Comparison of ENCODE assay signal across 9 mouse cellular contexts in the genomic region with DNA sequence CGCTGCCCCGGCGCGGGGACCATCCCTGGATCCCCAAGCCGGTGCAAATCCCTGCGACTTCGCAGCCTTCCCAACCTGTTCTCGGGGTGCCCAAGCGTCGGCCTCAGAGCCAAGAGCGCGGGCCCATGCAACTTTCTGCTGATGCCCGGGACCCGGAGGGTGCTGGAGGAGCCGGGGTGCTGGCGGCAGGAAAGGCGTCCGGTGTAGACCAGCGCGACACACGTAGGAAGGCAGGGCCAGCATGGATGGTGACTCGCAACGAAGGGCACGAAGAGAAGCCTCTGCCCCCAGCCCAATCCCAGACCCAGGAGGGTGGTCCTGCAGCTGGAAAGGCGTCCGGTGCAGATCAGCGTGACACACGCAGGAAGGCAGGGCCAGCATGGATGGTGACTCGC. TPM values are rescaled to one million over a fixed set of nuclear protein-coding genes. Genes with fewer than 3 reads are reported as not detected.
DNase-seq lines count a peak whose midpoint lies in the region; ATAC-seq and TF ChIP-seq lines count a peak whose summit lies in the region.
"Had no signal": no experiment of that assay in that cellular context is flagged by ENCODE, and none has a peak within 500 bp of the region (broad histone marks: within the 10 kb centered on the region; RNA-seq: fewer than 3 reads in every experiment).

No protein-coding gene starts in this region.

- TF ChIP-seq EP300 in CH12.LX (IDR thresholded peaks at IDR 0.05; ENCODE audit: low read length): no peak

- no peaks in the 10 kb centered on the region for H3K9me3 ChIP-seq in heart, embryonic 14.5 days (ENCODE audit: control insufficient read depth, low read length)
- H3K9me3 ChIP-seq in CH12.LX (replicated peaks; ENCODE audit: low read length): no peaks in the 10 kb centered on the region
- H3K9me3 ChIP-seq in forebrain, embryonic 16.5 days (ENCODE audit: control insufficient read depth, low read length): no peaks in the 10 kb centered on the region

- H3K4me2 ChIP-seq in heart, embryonic 14.5 days (ENCODE audit: low read length): peak overlapping the region; percentile 92
- peak overlapping the region; percentile 60 for H3K4me2 ChIP-seq in CH12.LX (ENCODE audit: insufficient read depth, low read depth, poor library complexity, severe bottlenecking)
- peak overlapping the region; percentile 90 for H3K4me2 ChIP-seq in forebrain, embryonic 16.5 days (ENCODE audit: low read length)

- no peak for TF ChIP-seq POLR2A in CH12.LX (IDR thresholded peaks at IDR 0.05; ENCODE audit: low read depth, low read length)

- no peak overlapping the region for H3K27ac ChIP-seq in heart, embryonic 14.5 days (replicated peaks in 1 of 2; ENCODE audit: control insufficient read depth in 1 of 2, insufficient read depth in 1 of 2, low read depth in 2 of 2, low read length in 2 of 2)
- no peak overlapping the region for H3K27ac ChIP-seq in CH12.LX (ENCODE audit: insufficient read depth, low read depth)
- H3K27ac ChIP-seq in forebrain, embryonic 16.5 days (ENCODE audit: low read length): peak overlapping the region; percentile 86

- dilution Hi-C loops in CH12.LX (cut with MboI; ENCODE audit: extremely low pct_ligation_motif_present, extremely low pct_unique_long_range_greater_than_20kb, low sequenced_read_pairs): no loop called here

- H3K4me3 ChIP-seq in heart, embryonic 14.5 days (ENCODE audit: control insufficient read depth in 1 of 2, insufficient read depth in 1 of 2, low read depth in 1 of 2, low read length in 2 of 2): peak overlapping the region; percentile 52
- H3K4me3 ChIP-seq in CH12.LX (replicated peaks in 1 of 3; ENCODE audit: low read depth in 2 of 3, low read length in 2 of 3, poor library complexity in 1 of 3): peak overlapping the region; percentile 13 to 36 (median 30)
- H3K4me3 ChIP-seq in forebrain, embryonic 16.5 days (replicated peaks; ENCODE audit: low read length): peak overlapping the region; percentile 80

- in situ Hi-C loops in CH12.LX (cut with MboI; ENCODE audit: low pct_ligation_motif_present, low pct_unique_long_range_greater_than_20kb, low sequenced_read_pairs): loop anchor here (5.0 kb wide), 1 partner anchor 94 kb away; no protein-coding TSS in a partner anchor

- no peak for TF ChIP-seq CTCF in CH12.LX (conservative IDR thresholded peaks at IDR 0.05 in 1 of 2, IDR thresholded peaks at IDR 0.05 in 1 of 2; ENCODE audit: low read depth in 2 of 2, low read length in 2 of 2)

- H3K27me3 ChIP-seq in heart, embryonic 14.5 days (ENCODE audit: control insufficient read depth, insufficient read depth, low read length): peaks cover 49% of the 10 kb centered on the region
- peaks cover 18% of the 10 kb centered on the region for H3K27me3 ChIP-seq in CH12.LX (replicated peaks)
- H3K27me3 ChIP-seq in forebrain, embryonic 16.5 days (replicated peaks; ENCODE audit: control insufficient read depth, insufficient read depth, low read length): no peaks in the 10 kb centered on the region

- intact Hi-C loops in heart, postnatal 25 days (cut with DNase I): no loop called here

- H3K9ac ChIP-seq in heart, embryonic 14.5 days (ENCODE audit: low read length): peak overlapping the region; percentile 42
- no peak overlapping the region for H3K9ac ChIP-seq in CH12.LX (ENCODE audit: insufficient read depth, low read depth)
- peak overlapping the region; percentile 58 for H3K9ac ChIP-seq in forebrain, embryonic 16.5 days (replicated peaks; ENCODE audit: low read depth, low read length)

- no peak for ATAC-seq in heart, embryonic 14.5 days (ENCODE audit: insufficient number of reproducible peaks, insufficient read depth, low FRiP score, low read depth)
- ATAC-seq in forebrain, embryonic 16.5 days: peak; percentile 28

- DNase-seq in heart, postnatal 25 days (ENCODE audit: low spot score): no peak
- no peak for DNase-seq in CH12.LX (ENCODE audit: extremely low read depth)
- peak; percentile 22 for DNase-seq in lung, postnatal 14 days
- no peak for DNase-seq in frontal cortex, postnatal 36 days (ENCODE audit: low spot score in 2 of 2)
- no peak for DNase-seq in left cerebral cortex, adult 11 months (ENCODE audit: low spot score)
- no peak for DNase-seq in kidney, postnatal 25 days

- peaks cover 18 to 29% of the 10 kb centered on the region in 2 experiments for H3K4me1 ChIP-seq in heart, embryonic 14.5 days (ENCODE audit: control insufficient read depth in 2 of 2, insufficient read depth in 2 of 2, low read length in 2 of 2)
- peaks cover 4 to 8% of the 10 kb centered on the region in 2 experiments; a peak in 2 of 4 replicates for H3K4me1 ChIP-seq in CH12.LX (ENCODE audit: control insufficient read depth in 1 of 2, insufficient read depth in 2 of 2)
- peaks cover 35% of the 10 kb centered on the region for H3K4me1 ChIP-seq in forebrain, embryonic 16.5 days (replicated peaks; ENCODE audit: control insufficient read depth, insufficient read depth, low read length)

- under 1% methylated on average over 29 of the region's 29 CpGs for WGBS in heart, embryonic 14.5 days
- WGBS in forebrain, embryonic 16.5 days: 0% methylated on average over 29 of the region's 29 CpGs

- TF ChIP-seq RAD21 in CH12.LX (IDR thresholded peaks at IDR 0.05; ENCODE audit: low read depth, low read length): no peak

- no peaks in the 10 kb centered on the region for H3K79me2 ChIP-seq in CH12.LX (replicated peaks; ENCODE audit: control insufficient read depth, extremely low read depth, insufficient read depth, poor library complexity, severe bottlenecking)

- H3K36me3 ChIP-seq in heart, embryonic 14.5 days (ENCODE audit: control insufficient read depth, insufficient read depth, low read length): no peaks in the 10 kb centered on the region
- no peaks in the 10 kb centered on the region for H3K36me3 ChIP-seq in CH12.LX (replicated peaks in 1 of 2; ENCODE audit: control insufficient read depth in 1 of 2, insufficient read depth in 1 of 2, low read length in 1 of 2)
- no peaks in the 10 kb centered on the region for H3K36me3 ChIP-seq in forebrain, embryonic 16.5 days (ENCODE audit: control insufficient read depth, insufficient read depth)

TF ChIP-seq in CH12.LX, 34 proteins besides CTCF, POLR2A, EP300 and RAD21:
- no peak for TF ChIP-seq MAZ (IDR thresholded peaks at IDR 0.05; ENCODE audit: low read depth, low read length)
- no peak for TF ChIP-seq MAX (IDR thresholded peaks at IDR 0.05; ENCODE audit: low read length)
- TF ChIP-seq MYC (IDR thresholded peaks at IDR 0.05; ENCODE audit: low read depth, low read length): no peak
- no peak for TF ChIP-seq MXI1 (IDR thresholded peaks at IDR 0.05; ENCODE audit: low read depth, low read length)
- TF ChIP-seq BHLHE40 (IDR thresholded peaks at IDR 0.05; ENCODE audit: low read depth, low read length): no peak
- TF ChIP-seq GABPA (IDR thresholded peaks at IDR 0.05; ENCODE audit: insufficient replicate concordance, low read depth, low read length): no peak
- TF ChIP-seq ZKSCAN1 (IDR thresholded peaks at IDR 0.05; ENCODE audit: borderline replicate concordance, low read depth, low read length): no peak
- no peak for TF ChIP-seq TBP (conservative IDR thresholded peaks at IDR 0.05; ENCODE audit: low read depth, low read length)
- no peak for TF ChIP-seq JUND (conservative IDR thresholded peaks at IDR 0.05; ENCODE audit: low read depth, low read length)
- TF ChIP-seq ETS1 (conservative IDR thresholded peaks at IDR 0.05; ENCODE audit: low read depth, low read length): no peak
- no peak for TF ChIP-seq USF1 (IDR thresholded peaks at IDR 0.05; ENCODE audit: low read depth, low read length)
- no peak for TF ChIP-seq PAX5 (IDR thresholded peaks at IDR 0.05; ENCODE audit: low read length)
- TF ChIP-seq POLR2AphosphoS2 (IDR thresholded peaks at IDR 0.05; ENCODE audit: low read depth, low read length): no peak
- no peak for TF ChIP-seq ZMIZ1 (IDR thresholded peaks at IDR 0.05; ENCODE audit: low read depth, low read length)
- TF ChIP-seq RCOR1 (conservative IDR thresholded peaks at IDR 0.05; ENCODE audit: low read depth, low read length): no peak
- TF ChIP-seq NRF1 (IDR thresholded peaks at IDR 0.05; ENCODE audit: low read depth, low read length): no peak
- TF ChIP-seq UBTF (IDR thresholded peaks at IDR 0.05; ENCODE audit: low read depth, low read length): no peak
- TF ChIP-seq ZC3H11A (IDR thresholded peaks at IDR 0.05; ENCODE audit: low read depth, low read length): no peak
- no peak for TF ChIP-seq HCFC1 (IDR thresholded peaks at IDR 0.05; ENCODE audit: low read depth, low read length)
- TF ChIP-seq JUN (IDR thresholded peaks at IDR 0.05; ENCODE audit: insufficient read depth, low read depth, low read length): no peak

RNA-seq across cellular contexts. Expression of gene Map6, which starts 1.3 kb away (rescaled TPM):
- 2.1 and 2.4 TPM in 2 replicates for polyA plus RNA-seq in heart, embryonic 14.5 days (2014; fragmentation: Nextera tagmentation; extraction: Ambion mirVana)
- total RNA-seq in heart, postnatal 25 days (2021): 1 to 10 TPM; 3.0 to 4.4 TPM
- total RNA-seq in CH12.LX (2012; rRNA removed) (0.84 and 1.1 TPM in 2 replicates), CH12.LX (2014; rRNA removed) (0.32 and 0.62 TPM in 2 replicates)
- polyA plus RNA-seq in CH12.LX (2012; ENCODE audit: insufficient read length, low read depth): 1.4 and 1.8 TPM in 2 replicates
- 69.3 and 90.0 TPM in 2 replicates for polyA plus RNA-seq in forebrain, embryonic 16.5 days (2015; fragmentation: Nextera tagmentation; extraction: Ambion mirVana)
- total RNA-seq: MEL had no signal

RNA-seq across cellular contexts. Expression of gene Mogat2, which starts 30.1 kb away (rescaled TPM):
- 1.1 and 1.7 TPM in 2 replicates for polyA plus RNA-seq in heart, embryonic 14.5 days (2014; fragmentation: Nextera tagmentation; extraction: Ambion mirVana)
- not detected for total RNA-seq in heart, postnatal 25 days (2021)
- total RNA-seq in CH12.LX (2012; rRNA removed) (not detected in 2 replicates), CH12.LX (2014; rRNA removed) (not detected in 2 replicates)
- polyA plus RNA-seq in CH12.LX (2012; ENCODE audit: insufficient read length, low read depth): not detected in 2 replicates
- polyA plus RNA-seq in forebrain, embryonic 16.5 days (2015; fragmentation: Nextera tagmentation; extraction: Ambion mirVana): 1.3 and 2.0 TPM in 2 replicates
- total RNA-seq: MEL had no signal

Comparison
In these comparisons a context has a peak if more than half of its experiments do, and no peak if none do; other contexts are left out.
1. H3K4me3 ChIP-seq: peak in every context shown above with its lines; median percentile 80 in forebrain, embryonic 16.5 days; 52 in heart, embryonic 14.5 days; 30 in CH12.LX.
2. RNA of gene Map6, which starts 1.3 kb away (polyA plus RNA-seq): 69.3 to 90.0 TPM in forebrain, embryonic 16.5 days; 2.1 to 2.4 TPM in heart, embryonic 14.5 days and 1.4 to 1.8 TPM in CH12.LX; every median in the first group is over 10 times any median in the second.
3. Peak in every context shown above with its lines, with median percentiles within 50 percentile points of each other: H3K4me2 ChIP-seq.